Mouse (Mus musculus) lung, adult 2 months (tissue): ENCODE measurements around the gene Agmo. TPM values are rescaled to one million over a fixed set of nuclear protein-coding genes. Genes with fewer than 3 reads are reported as not detected.

Experiments
- DNase-seq: peaks from one replicate; pipeline ENCODE4 v3.0.0; 2022
- H3K4me1 ChIP-seq: fragments of 200-500 bp; 2 replicates; pipeline ENCODE4 v1.6.1; 2011; ENCODE audit warnings: low read length; ENCODE audit not compliant: control insufficient read depth, insufficient read depth
- H3K4me3 ChIP-seq: fragments of 200-500 bp; replicated peaks from 2 replicates; pipeline ENCODE3; 2011; ENCODE audit warnings: low read depth, mild to moderate bottlenecking, control low read depth, low read length; ENCODE audit errors: extremely low read depth
- CTCF ChIP-seq: fragments of 200-500 bp; IDR thresholded peaks from 2 replicates; pipeline ENCODE4 v1.5.1; 2011; ENCODE audit warnings: mild to moderate bottlenecking, low read length, control low read depth; ENCODE audit not compliant: insufficient read depth
- POLR2A ChIP-seq: fragments of 200-500 bp; IDR thresholded peaks from 2 replicates; pipeline ENCODE4 v1.6.1; 2011; ENCODE audit warnings: low read depth, mild to moderate bottlenecking, control low read depth, low read length, borderline replicate concordance; ENCODE audit errors: extremely low read depth
- WGBS: fragments of 180-500 bp; shearing (Covaris S2); methylation state at CpG from one replicate; pipeline ENCODE4 v1.1.7; 2018; 5-methylcytosine and 5-hydroxymethylcytosine counted together
- polyA plus RNA-seq: library from polyadenylated mRNA; depleted of rRNA; stranded (reverse); fragments of >200 nt; gene quantifications from 2 replicates; pipeline ENCODE4 v1.2.3, GENCODE M21; 2012; rRNA removed

Agmo gene
- polyA plus RNA-seq: 4.4 and 6.9 TPM in 2 replicates

DNA sequence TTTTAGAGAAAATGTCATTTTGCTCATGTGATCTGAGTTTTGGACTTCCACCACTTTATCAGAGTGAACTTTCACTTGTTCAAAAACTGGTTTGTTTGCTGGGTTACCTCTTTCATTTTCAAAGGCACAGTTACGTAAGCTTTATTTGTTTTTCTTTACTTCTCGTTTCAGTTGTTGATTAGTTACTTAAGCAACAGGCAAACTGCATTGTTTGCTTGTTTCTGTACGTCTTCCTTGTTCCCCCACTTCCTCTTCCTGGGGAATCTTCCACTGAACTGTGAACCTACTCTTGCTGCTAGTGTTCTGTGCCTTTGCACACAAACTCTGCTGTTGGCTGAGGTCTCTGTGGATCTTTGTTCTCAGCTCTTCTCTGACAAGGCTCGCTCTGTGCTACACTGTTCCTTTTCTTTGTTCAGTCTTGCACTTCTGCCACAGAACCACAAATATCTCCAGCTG, at the start of gene Agmo:
Gene Agmo, plus strand, starts transcription at position 76 of the 456 bp plus-strand sequence.
- Histone ChIP-seq H3K4me1 (no peaks in the 10 kb centered on the region), H3K4me3 (peak within 1 kb of the TSS; percentile 36)
- WGBS: 11% methylated on average over 4 of the region's 4 CpGs
- peak; percentile 49 for DNase-seq
- no peak for TF ChIP-seq POLR2A
- TF ChIP-seq CTCF: no peak

DNA sequence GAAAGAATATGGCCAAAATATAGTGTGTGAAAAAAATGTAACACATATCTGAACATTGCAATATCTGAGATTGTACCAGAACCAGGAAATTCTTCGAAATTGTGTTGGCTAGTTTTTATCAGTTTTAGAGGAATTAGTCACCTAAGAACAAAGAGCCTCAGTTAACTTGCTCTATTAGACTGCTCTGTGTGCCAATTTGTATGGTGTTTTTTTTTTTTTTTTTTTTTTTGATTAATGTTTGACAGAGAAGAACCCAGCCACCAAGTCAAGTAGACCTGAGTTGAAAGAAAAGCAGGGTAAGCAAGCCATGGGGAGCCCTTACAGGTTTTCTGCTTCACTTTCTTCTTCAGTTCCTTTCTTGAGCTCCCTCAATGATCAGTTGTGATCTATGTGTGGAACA, 10.3 kb upstream of the Agmo start:
- no peak for TF ChIP-seq CTCF
- no peak for TF ChIP-seq POLR2A
- Histone ChIP-seq H3K4me1 (no peaks in the 10 kb centered on the region), H3K4me3 (no peak overlapping the region)
- no peak for DNase-seq
- 61% methylated on average over 1 of the region's 1 CpGs for WGBS

DNA sequence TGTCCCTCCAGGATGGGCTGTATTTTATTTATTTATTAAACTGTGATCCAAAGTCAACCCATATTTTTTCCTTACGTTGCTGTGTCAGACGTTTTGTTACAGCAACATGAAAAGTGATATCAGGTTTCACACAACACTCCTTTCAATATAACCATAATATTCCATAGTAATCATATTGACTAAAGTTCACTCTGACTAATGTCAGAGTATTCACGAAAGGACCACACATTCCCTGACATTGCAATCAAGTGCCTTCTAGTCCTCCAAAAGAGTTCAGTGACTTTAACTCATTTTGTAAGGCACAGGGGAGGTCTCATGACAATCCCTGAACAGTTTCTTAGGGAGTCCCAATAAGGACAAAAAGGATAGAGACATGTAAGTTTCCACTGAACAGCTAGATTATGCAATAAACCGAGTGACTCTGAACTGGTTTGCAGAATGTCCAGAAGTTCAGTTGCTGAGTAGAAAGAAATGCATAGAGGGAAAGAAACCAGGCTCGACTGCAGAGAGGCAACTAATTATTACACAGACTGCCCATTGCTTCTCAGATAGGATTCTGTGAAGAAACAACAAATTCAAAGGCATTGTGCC, 371 bp upstream of the Agmo start:
- DNase-seq: no peak
- TF ChIP-seq CTCF (no peak), POLR2A (no peak)
- WGBS: 63% methylated on average over 5 of the region's 5 CpGs
- Histone ChIP-seq H3K4me1 (no peaks in the 10 kb centered on the region), H3K4me3 (no peak overlapping the region)

DNA sequence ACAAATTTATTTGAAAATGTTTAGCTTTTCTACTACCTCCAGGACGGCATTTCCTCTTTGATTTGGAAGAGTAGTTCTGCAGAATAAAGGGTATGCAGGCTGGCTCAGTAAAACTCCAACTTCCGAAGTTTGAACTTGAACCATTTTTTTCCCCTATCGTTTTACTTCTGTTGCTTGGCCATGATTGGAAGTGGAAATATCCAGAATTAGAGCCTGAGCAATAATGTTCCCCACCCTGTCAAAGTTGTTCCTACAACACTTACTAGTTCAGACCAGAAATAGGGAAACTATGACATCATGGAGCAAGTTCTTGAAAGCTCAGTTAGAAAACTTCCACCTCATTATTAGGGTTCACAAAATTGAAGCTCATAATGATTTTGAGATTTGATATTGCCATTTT, 1.0 kb downstream of the Agmo start:
- DNase-seq: no peak
- no peaks in the 10 kb centered on the region for H3K4me1 ChIP-seq
- no peak overlapping the region for H3K4me3 ChIP-seq
- 56% methylated on average over 3 of the region's 3 CpGs for WGBS
- TF ChIP-seq CTCF (no peak), POLR2A (no peak)

DNA sequence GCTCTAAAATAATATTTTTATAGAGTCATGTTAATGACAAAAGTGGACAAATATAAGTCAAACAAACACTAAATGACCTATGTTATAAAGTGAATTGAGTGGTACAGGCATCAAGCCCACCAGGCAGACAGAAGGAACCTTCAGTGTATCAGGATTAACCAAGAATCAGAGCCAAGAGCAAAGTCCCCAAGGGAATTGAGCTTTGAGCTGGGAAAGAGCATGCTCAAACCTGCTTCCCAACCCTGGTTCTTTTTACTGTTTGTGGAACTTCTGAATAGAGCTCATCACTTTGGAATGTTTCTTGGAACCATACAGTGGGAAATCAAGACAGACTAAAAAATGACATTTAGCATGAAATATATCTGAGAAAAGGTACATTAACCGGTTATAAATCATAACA, 3.4 kb downstream of the Agmo start:
- TF ChIP-seq CTCF: no peak
- TF ChIP-seq POLR2A: no peak
- no peak for DNase-seq
- Histone ChIP-seq H3K4me3 (no peak overlapping the region), H3K4me1 (no peaks in the 10 kb centered on the region)
- 76% methylated on average over 1 of the region's 1 CpGs for WGBS

DNA sequence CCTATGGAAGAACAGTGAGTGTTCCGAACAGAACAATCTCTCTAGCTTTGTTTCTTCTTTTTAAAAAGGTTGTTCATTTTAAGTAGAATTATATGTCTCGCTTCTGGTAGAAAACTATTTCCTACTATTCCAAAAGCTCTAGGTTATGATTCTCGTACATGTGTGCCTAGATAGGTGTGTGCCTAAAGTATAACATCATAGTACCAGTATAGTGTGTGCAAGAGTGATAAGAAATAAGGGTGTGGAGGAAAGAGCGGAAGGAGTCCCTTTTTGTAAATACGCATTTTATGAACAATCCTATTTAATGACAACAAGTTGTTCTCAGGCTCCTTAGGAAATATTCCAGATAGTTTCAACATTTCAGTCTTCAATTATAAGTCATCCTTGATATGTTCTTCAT, 10.2 kb downstream of the Agmo start:
- no peaks in the 10 kb centered on the region; the same call in 1 of the 2 replicates for H3K4me1 ChIP-seq
- 95% methylated on average over 5 of the region's 5 CpGs for WGBS
- no peak for DNase-seq
- H3K4me3 ChIP-seq: no peak overlapping the region
- TF ChIP-seq POLR2A (no peak), CTCF (no peak)

DNA sequence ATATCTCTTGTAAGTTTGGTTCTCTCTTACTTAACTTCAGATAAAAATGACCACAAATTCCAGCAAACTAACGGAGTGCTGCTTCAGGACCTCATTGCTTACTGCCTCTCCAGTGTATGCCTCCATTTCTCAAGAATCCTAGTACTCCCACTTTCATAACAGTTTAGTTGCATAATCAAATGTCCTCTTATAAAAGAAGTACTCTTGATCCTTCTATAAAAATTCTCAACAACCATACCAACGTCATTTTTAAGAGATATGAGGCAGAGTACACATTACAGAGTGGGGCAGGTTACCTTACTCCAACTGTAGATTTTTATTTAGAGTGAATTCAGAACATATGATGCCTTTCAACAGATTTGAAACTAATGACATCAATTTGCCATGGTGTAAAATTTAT, 15.7 kb downstream of the Agmo start:
- 56% methylated on average over 2 of the region's 2 CpGs for WGBS
- Histone ChIP-seq H3K4me3 (no peak overlapping the region), H3K4me1 (no peaks in the 10 kb centered on the region; the same call in 1 of the 2 replicates)
- no peak for DNase-seq
- TF ChIP-seq CTCF: no peak

DNA sequence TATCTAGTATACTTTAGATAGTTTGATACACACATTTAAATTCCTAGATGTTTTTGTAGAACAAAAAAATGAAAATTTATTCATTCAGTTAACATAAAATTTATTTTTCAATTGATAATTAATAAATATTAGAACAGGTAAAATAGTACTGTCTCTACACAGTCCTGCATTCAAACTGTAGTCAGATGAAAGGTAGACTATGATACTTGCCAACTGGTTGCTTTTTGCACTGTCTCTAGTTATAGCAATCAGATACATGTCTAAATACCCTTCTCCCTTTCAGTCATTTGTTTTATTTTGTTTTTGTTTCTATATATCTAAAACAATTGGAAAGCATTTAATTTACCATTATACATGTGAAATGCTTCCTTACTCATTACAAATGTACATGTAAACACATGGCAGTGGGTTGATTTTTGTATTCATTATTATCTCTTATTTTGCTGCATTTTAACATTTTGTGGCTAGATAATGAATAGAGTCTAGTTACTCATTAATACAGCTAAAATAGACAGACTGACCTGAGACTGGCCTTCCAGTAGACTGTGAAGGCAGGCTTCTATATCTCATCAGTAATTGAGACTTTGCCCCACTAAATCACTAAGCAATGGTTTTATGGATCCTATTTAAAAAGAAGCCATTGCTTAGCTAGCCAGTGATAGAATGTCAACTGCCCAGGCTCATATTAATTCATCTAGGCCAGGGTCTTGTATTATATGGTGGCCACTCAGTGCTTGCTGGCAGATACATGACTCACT, 18.5 kb downstream of the Agmo start:
- no peak for DNase-seq
- Histone ChIP-seq H3K4me1 (peaks cover 2% of the 10 kb centered on the region), H3K4me3 (no peak overlapping the region)
- TF ChIP-seq POLR2A (no peak), CTCF (no peak)

DNA sequence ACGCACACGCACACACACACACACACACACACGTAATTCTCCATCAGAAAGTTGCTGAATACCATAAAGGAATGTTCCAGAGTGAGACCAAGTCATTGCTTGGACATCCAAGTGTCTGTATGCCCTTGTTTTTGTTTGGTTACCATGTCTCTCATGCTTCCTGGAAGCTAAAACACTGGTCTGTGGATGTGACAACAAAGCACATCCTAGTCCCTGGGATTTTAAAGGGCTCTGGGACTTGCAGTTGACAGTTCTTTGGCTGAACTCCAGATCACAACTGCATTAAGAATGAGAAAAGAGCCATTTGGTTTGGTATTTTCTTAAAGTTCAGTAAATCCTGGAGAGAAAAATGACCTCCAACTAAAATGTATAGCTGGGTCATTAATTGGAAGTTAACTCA, 22.2 kb downstream of the Agmo start:
- DNase-seq: no peak
- no peak for TF ChIP-seq CTCF
- TF ChIP-seq POLR2A: no peak
- 74% methylated on average over 3 of the region's 3 CpGs for WGBS
- Histone ChIP-seq H3K4me3 (no peak overlapping the region), H3K4me1 (peaks cover 2% of the 10 kb centered on the region)

DNA sequence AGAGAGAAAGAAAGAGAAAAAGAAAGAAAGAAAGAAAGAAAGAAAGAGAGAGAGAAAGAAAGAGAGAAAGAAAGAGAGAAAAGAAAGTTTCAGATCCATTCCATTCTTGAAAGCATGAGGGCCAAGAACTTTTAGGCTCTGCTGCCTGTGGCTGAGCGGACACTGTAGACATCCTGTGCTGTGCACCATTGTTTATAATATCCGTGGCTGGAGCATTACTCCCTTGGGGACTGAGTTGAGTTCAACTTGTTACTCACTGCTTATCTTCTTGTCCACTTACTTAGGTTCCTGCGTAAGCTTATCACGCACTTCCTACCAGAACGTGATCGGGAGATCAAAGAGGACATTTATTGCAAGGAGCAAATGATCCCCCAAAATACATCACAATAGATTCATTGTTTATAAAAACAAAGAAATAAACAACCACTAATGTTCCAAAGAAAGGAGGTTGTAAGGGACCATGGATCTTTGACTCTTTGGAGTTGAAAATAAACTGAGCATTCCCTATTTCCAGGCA, 27.3 kb downstream of the Agmo start:
- WGBS: 39% methylated on average over 6 of the region's 6 CpGs
- TF ChIP-seq POLR2A (no peak), CTCF (no peak)
- DNase-seq: no peak
- H3K4me1 ChIP-seq: peaks cover 1% of the 10 kb centered on the region
- no peak overlapping the region for H3K4me3 ChIP-seq
